Mouse (Mus musculus) fat pad, adult 2 months (tissue): ENCODE results near the gene Ttc3.
"Not testable (repeated sequence)": the region's sequence is repeated elsewhere in the genome, so short reads cannot be mapped to it uniquely, and the experiment has no call there.

ENCODE experiments used
- DNase-seq: peaks from one replicate; pipeline ENCODE4 v3.0.0-alpha.2; 2011; ENCODE audit warnings: low read depth, low spot score; ENCODE audit errors: extremely low read depth

The Ttc3 gene

GRCm38 (mm10) chr16:94370173-94370914, at the start of gene Ttc3:
Gene Ttc3, plus strand, starts transcription at chr16:94370618.
- DNase-seq: no peak

DNA sequence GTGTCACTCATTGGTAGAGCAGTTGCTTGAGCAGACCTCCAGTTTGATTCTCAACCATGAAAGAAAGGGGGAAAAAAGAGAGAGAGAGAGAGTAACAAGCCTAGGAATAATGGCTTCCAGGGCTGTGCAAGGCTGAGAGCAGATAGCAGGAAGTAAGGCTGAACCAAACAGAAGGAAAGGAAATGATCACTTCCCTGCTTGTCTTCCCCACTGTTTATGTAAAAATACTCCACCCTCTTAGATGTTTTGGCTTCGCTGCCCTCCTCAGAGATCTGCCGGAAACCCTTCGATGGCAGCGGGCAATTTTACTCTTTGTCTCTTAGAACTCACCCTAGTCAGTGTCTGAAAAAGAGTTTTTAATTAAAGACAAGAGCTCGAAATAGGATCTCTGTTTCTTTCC, 46.7 kb upstream of the Ttc3 start:
- DNase-seq: no peak

GRCm38 (mm10) chr16:94326008-94326407, 44.4 kb upstream of the Ttc3 start:
- DNase-seq: no peak

DNA sequence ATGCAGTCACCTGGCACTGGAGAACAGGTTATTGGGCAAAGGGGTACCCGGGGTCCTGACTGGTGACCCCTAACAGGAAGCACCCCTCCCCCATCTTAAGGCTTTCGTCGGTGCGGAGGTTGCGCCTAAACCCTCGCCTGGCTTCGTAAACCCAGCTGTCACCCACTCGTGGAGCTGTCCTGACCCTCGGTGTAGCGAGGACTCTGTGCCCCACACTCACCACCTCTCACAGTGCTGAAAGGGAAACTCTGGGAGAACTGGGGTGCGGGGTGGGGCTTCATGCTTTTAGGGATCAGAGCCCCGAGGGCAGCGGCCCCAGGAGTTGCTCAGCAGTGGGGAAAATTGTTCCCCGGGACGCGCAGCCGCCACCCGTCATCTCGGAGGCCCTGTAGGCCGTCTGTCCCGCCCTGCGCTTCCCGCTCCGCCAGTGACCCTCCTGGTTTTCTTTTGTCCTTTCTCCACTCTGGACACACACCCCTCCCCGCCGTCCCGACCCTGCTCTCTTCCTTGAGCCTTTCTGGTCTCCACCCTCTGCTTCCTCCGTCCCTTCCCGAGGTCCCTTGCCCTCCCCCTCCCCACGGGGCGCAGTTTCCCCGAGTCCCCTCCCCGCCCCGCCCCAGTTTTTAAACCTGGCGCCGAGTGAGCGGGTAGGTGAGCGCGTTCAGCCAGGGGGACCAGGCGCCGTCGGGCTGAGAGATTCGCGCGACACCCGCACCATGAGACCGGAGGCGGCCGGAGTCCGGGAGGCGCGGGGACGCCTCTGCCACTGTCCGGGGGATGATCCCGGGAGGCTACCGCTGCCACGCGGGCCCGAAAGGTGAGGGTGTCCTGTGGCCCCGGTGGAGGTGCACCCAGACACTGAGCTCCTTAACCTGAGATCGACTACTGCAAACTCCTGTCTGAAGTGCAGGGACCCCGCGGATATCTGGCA, 42.4 kb upstream of the Ttc3 start, which contains the start of gene Ripply3:
Gene Ripply3, plus strand, starts transcription at position 640 of the 931 bp plus-strand sequence.
- DNase-seq: no peak

GRCm38 (mm10) chr16:94328881-94329867, 41.2 kb upstream of the Ttc3 start:
- no peak for DNase-seq

GRCm38 (mm10) chr16:94330429-94330828, 40.0 kb upstream of the Ttc3 start:
- DNase-seq: no peak

GRCm38 (mm10) chr16:94331233-94331885, 39.1 kb upstream of the Ttc3 start:
- no peak for DNase-seq

DNA sequence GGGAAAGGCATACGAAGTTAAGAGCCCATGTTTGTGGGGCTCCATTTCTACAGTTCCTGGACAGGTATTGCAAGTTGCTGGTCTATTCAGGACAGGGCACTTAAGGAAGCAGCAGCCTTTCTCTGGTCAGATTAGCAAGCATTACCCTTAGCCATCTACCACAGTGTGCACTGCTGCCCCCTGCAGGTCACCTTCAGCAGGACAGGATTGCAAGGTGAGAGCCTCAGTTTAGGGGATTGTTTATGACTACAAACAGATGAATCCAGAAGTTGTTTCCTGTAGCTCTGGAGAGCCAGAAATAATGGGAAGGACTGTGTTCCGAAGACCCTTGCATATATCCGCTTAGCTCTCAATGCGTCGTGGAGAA, 38.5 kb upstream of the Ttc3 start:
- no peak for DNase-seq

DNA sequence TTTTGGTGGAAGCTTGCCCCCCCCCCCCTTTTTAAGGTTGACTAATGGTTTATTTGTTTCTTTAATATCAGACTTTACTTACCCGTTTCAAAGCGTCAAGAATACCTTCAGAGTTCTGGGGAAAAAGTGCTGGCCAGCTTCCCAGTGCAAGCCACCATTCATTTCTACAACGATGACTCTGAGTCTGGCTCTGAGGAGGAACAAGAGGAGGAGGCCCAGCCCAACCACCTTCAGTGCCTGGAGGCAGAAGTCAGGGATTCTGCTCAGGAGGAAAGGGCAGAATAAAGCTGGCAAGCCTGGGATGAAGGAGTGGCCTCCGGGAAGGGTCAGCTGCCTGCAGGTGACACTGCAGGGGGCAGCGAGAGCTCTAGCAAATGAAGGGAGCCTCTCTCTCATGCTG, 34.8 kb upstream of the Ttc3 start:
- DNase-seq: no peak

DNA sequence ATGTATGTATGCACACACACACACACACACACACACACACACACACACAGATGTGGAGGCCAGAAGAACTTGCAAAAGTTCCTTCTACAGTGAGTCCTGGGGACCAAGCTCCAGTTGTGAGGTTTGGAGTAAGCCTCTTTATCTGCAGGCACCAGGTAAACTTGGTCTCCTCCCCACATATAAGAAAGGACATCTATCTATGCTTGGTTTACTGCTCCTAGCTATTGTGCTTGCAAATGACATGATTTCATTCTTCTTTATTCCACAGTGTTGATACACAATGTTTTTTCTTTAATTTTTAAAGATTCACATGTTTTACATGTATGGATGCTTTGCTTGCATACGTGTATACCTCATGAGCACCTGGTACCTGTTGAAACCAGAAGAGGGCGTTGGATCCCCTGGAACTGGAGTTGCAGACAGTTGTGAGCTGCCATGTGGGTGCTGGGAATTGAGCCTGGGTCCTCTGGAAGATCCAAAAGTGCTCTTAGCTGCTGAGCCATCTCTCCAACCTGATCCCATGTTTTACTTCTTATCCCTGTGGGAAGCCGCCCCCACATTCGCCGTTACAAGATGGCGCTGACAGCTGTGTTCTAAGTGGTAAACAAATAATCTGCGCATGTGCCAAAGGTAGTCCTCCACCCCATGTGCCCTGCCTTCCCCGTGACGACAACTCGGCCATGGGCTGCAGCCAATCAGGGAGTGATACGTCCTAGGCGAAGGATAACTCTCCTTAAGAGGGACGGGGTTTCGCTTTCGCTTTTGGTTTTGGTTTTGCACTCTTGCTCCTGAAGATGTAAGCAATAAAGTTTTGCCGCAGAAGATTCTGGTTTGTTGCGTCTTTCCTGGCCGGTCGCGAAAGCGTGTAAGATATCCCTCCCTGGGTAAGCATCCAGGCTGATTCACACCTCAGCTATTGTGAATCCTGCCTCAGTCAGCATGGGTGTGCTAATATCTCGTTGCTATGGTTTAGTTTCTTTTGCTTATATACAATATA, 31.0 kb upstream of the Ttc3 start:
- not testable (repeated sequence) for DNase-seq

DNA sequence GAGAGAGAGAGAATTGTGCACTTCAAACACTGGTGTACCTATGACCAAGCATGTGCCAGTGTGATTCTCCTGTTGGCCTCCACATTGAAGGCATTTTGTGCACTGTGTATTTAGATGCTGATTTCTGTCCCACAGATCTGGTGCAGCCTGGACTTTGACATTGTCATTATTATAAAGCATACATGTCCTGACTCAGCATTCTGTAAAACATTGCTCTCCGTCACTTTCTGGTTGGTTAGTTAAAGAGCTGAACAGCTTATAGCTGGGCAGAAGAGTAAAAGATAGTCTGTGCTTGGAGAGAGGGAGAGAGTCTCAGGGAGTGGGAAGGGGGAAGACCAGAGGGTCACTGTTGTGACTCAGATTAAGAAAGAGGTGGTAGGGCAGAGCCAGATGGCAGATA, 24.7 kb upstream of the Ttc3 start:
- DNase-seq: no peak

DNA sequence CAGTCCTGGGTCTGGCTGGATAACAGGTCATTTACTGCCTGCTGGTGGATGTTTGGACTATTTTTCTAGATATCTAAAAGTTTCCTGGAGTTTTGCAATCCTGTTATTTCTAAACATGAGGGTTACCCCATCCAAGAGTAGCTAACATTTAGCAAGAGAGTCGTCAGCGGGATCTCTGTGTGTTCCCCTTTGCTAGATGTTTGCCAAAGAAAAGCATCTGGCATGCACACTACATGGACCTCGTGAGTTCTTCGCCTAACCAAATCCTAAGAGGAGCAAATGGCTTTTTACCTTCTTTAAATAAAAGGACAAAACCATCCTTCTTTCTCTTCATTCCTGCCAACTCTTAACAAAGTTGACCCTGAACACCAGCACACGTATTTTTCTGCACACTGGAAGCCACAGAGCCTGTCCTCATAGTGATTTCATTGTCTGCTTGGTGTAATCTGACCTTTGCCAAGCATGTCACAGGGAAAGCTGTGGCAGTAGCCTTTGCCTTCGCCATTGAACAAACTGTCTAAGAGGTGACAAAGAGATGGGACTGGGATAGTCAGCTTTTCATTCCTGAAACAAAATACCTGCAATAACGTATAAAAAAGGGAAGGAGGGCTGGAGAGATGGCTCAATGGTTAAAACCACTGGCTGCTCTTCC, 23.2 kb upstream of the Ttc3 start:
- peak; percentile 92 for DNase-seq

GRCm38 (mm10) chr16:94348779-94349178, 21.6 kb upstream of the Ttc3 start:
- peak; percentile 90 for DNase-seq

- DNase-seq: no peak
These were observed 20.7 kb upstream of the Ttc3 start for GRCm38 (mm10) chr16:94349588-94350286.

GRCm38 (mm10) chr16:94350287-94350677, 20.1 kb upstream of the Ttc3 start:
- DNase-seq: no peak

- DNase-seq: no peak
These were observed 16.0 kb upstream of the Ttc3 start for GRCm38 (mm10) chr16:94354450-94354849.

GRCm38 (mm10) chr16:94356046-94356445, 14.4 kb upstream of the Ttc3 start:
- DNase-seq: no peak
